Mouse (Mus musculus) small intestine, adult 2 months (tissue): ENCODE results near the gene Pigb. TPM values are rescaled to one million over a fixed set of nuclear protein-coding genes. Genes with fewer than 3 reads are reported as not detected.

Experiments used
- H3K27ac ChIP-seq: fragments of 200-500 bp; 2 replicates; pipeline ENCODE4 v1.5.1; 2012; ENCODE audit warnings: low read depth, low read length, control low read depth, inconsistent platforms; ENCODE audit not compliant: insufficient read depth
- H3K27me3 ChIP-seq: fragments of 200-500 bp; 2 replicates; pipeline ENCODE4 v1.6.1; 2012; ENCODE audit warnings: mild to moderate bottlenecking, moderate library complexity, low read length, inconsistent platforms; ENCODE audit not compliant: control insufficient read depth, insufficient read depth
- H3K36me3 ChIP-seq: fragments of 200-500 bp; 2 replicates; pipeline ENCODE4 v1.6.1; 2012; ENCODE audit warnings: mild to moderate bottlenecking, low read length, control low read depth, inconsistent platforms; ENCODE audit not compliant: control insufficient read depth, insufficient read depth
- H3K4me1 ChIP-seq: fragments of 200-500 bp; 2 replicates; pipeline ENCODE4 v1.6.1; 2012; ENCODE audit warnings: low read length, inconsistent platforms, mixed read lengths; ENCODE audit not compliant: control insufficient read depth, insufficient read depth, insufficient read length
- H3K4me3 ChIP-seq: fragments of 200-500 bp; 2 replicates; pipeline ENCODE4 v1.5.1; 2012; ENCODE audit warnings: low read depth, mild to moderate bottlenecking, control low read depth, inconsistent platforms, low read length, moderate library complexity
- CTCF ChIP-seq: fragments of 200-500 bp; IDR thresholded peaks from 2 replicates; pipeline ENCODE4 v1.5.1; 2012; ENCODE audit warnings: low read depth, mild to moderate bottlenecking, control low read depth, inconsistent platforms, low read length, moderate library complexity, mixed read lengths; ENCODE audit not compliant: insufficient replicate concordance, insufficient read length; ENCODE audit errors: extremely low read depth
- POLR2A ChIP-seq: fragments of 200-500 bp; IDR thresholded peaks from 2 replicates; pipeline ENCODE4 v1.6.1; 2012; ENCODE audit warnings: low read depth, mild to moderate bottlenecking, control low read depth, inconsistent platforms, low read length, moderate library complexity
- WGBS: fragments of 180-500 bp; shearing (Covaris S2); methylation state at CpG from one replicate; pipeline ENCODE4 v1.1.7; 2018; 5-methylcytosine and 5-hydroxymethylcytosine counted together
- polyA plus RNA-seq: library from polyadenylated mRNA; depleted of rRNA; stranded (reverse); fragments of >200 nt; gene quantifications from 2 replicates; pipeline ENCODE4 v1.2.3, GENCODE M21; 2012

Gene Pigb
- polyA plus RNA-seq, 1 experiment, result 5.0 TPM

DNA sequence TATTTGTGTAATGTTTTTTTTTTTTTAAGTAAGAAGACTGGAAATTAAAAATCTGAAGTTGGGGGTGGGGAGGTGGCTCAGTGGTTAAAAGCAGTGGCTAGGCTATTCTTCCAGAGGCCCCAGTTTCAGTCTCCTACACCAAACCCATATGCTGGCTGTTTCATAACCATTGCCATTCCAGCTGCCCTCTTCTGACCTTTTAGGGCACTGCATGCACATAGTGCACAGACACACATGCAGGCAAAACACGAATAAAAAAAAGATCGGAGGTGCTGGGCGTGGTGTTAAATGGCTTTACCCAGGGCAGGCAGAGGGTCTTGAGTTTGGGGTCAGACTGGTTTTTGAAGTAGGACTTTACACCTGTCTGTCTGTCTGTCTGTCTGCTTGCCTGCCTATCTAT, 34.0 kb downstream of the Pigb start:
- WGBS, result 94% methylated on average over 3 of the region's 3 CpGs
- Histone ChIP-seq H3K36me3 (peaks cover 35% of the 10 kb centered on the region), H3K27me3 (no peaks in the 10 kb centered on the region), H3K4me3 (no peak overlapping the region), H3K27ac (no peak overlapping the region), H3K4me1 (no peaks in the 10 kb centered on the region)
- TF ChIP-seq POLR2A (no peak), CTCF (no peak)

DNA sequence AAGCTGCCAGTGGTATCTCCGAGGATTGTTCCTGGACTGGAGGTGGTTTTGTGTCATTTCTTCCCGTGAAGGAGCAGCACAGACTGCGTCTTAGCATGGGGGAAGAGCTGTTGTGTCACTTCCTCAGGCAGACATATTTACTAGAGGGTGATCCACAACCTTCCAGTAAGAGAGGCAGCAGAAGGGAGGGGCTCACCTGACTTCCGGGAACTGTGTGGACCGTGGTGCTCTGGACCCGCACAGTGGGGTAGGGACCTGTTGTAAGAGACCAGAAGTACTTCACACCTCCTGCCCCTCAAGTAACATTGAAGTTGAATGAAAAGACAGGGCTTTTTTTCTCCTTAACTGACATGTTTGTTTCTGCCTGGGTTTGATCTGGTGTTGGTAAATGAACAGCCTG, 35.1 kb downstream of the Pigb start:
- H3K4me1 ChIP-seq, result no peaks in the 10 kb centered on the region
- TF ChIP-seq CTCF (no peak), POLR2A (no peak)
- 88% methylated on average over 6 of the region's 6 CpGs for WGBS
- no peak overlapping the region for H3K27ac ChIP-seq
- no peaks in the 10 kb centered on the region for H3K27me3 ChIP-seq
- no peak overlapping the region for H3K4me3 ChIP-seq
- H3K36me3 ChIP-seq, result peaks cover 39% of the 10 kb centered on the region

DNA sequence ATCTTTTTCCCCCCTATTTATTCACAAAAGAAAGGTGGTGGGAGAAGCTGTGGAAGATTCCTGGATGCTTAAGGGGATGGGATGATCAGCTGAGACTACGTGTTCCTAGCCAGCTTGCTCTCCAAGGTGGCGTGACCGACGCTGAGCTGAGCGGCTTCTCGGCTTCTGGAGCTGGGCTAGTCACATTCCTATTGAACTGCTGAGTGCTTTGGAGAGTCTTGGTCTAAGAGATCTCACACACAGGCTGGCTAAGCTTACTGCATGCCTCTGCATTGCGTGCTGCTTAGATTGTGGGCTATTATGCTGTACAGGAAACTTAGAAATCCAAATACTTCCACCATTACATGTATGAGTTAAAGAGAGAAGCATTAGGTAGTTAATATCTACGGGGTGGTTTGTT, 36.1 kb downstream of the Pigb start:
- Histone ChIP-seq H3K4me3 (no peak overlapping the region), H3K27ac (no peak overlapping the region), H3K27me3 (no peaks in the 10 kb centered on the region), H3K36me3 (peaks cover 37% of the 10 kb centered on the region), H3K4me1 (no peaks in the 10 kb centered on the region)
- TF ChIP-seq POLR2A (no peak), CTCF (no peak)
- WGBS, result 89% methylated on average over 8 of the region's 8 CpGs

- no peak overlapping the region for H3K27ac ChIP-seq
- H3K27me3 ChIP-seq, result no peaks in the 10 kb centered on the region
- H3K4me3 ChIP-seq, result no peak overlapping the region
- TF ChIP-seq CTCF, result no peak
- H3K36me3 ChIP-seq, result peaks cover 35% of the 10 kb centered on the region
- H3K4me1 ChIP-seq, result no peaks in the 10 kb centered on the region
- 40% methylated on average over 3 of the region's 3 CpGs for WGBS
Observed at GRCm38 (mm10) chr9:73002177-73002576, 38.0 kb downstream of the Pigb start.

DNA sequence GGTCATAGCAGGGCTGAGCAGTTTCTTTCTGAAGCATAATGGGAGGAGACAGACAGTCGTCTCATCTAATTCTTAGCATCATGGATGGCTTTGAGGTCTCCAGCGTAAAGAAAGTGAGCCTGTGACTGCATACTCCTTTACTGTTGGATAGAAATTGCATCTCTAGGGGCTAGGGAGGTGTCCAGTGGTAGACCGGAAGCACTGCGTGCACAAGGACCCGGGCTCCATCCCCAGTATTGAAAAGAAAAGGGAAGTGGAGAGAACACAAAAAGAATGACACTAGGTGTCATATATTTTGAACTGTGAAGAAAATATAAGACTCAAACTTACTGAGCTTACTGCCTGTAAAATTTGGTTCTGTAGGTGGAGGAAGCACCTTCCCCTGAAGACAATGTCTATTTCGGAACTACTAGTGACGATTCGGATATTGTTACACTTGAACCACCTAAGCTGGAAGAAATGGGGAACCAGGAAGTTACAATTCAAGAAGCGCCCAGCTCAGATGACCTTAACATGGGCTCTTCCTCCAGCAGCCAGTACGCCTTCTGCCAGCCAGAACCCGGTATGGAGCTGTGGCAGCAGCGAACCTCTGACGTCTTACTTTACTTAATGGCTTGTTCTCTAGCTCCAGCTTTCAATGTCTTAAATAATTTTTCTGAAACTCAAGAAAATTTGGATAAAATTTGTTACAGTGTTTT, 38.7 kb downstream of the Pigb start:
- Histone ChIP-seq H3K4me3 (no peak overlapping the region), H3K27me3 (no peaks in the 10 kb centered on the region), H3K4me1 (no peaks in the 10 kb centered on the region), H3K27ac (no peak overlapping the region), H3K36me3 (peaks cover 30% of the 10 kb centered on the region)
- WGBS, result 82% methylated on average over 13 of the region's 13 CpGs
- TF ChIP-seq CTCF (no peak), POLR2A (no peak)

DNA sequence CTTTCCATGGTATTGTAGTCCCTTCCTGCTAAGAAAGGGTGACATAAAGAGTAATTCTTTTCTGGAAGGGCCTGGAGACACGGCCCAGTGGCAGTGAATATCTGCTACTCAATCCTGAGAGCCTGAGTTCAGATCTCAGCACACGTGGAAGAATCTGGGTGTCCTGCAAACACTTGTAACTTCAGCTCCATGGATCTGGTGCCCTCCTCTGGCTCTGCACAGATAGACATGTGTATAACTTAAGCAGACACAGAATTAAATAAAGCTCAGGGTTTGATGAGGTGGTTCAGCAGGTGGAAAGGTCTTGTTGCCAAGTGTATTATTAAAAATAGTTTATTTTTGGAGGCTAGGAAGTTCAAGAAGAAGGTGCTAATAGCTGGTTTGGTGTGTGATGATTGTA, 39.7 kb downstream of the Pigb start:
- no peaks in the 10 kb centered on the region for H3K27me3 ChIP-seq
- H3K27ac ChIP-seq, result no peak overlapping the region
- TF ChIP-seq POLR2A (no peak), CTCF (no peak)
- 71% methylated on average over 2 of the region's 2 CpGs for WGBS
- H3K4me1 ChIP-seq, result no peaks in the 10 kb centered on the region
- H3K36me3 ChIP-seq, result peaks cover 22% of the 10 kb centered on the region
- no peak overlapping the region for H3K4me3 ChIP-seq

- WGBS, result 82% methylated on average over 7 of the region's 7 CpGs
- TF ChIP-seq POLR2A, result no peak
- no peak for TF ChIP-seq CTCF
- Histone ChIP-seq H3K27me3 (no peaks in the 10 kb centered on the region), H3K4me1 (no peaks in the 10 kb centered on the region), H3K36me3 (peaks cover 12% of the 10 kb centered on the region), H3K4me3 (no peak overlapping the region), H3K27ac (no peak overlapping the region)
Observed at GRCm38 (mm10) chr9:72996806-72997205, 43.4 kb downstream of the Pigb start.
